Mouse (Mus musculus) MN1 (cell line): ENCODE measurements around the gene Olfr1245.
"Not testable (repeated sequence)": the region's sequence is repeated elsewhere in the genome, so short reads cannot be mapped to it uniquely, and the experiment has no call there.

Experiments
- DNase-seq: peaks from one replicate; pipeline ENCODE4 v3.0.0-alpha.2; 2016; ENCODE audit warnings: low spot score

The Olfr1245 gene

DNA sequence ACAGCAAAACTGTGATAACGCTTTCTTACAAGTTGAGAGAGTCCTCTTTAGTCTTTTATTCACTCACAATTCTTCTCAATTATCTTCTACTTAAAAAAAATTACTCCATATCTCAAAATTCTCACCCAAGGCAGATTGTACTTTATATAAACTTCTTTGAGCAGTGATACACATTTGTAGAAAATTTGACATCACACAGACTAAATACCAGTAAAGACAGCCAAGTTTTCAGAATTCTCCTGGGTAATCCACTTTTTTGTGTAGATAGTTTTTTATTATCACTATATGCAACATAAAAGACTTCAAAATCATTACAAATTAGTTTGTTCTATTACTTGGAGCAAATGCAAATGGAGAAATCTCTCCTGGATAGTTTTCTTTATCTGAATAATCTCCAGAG is at the start of gene Olfr1245:
TSS of gene Olfr1245 (minus strand) at position 101 of the 400 bp plus-strand sequence.
- DNase-seq = no peak

DNA sequence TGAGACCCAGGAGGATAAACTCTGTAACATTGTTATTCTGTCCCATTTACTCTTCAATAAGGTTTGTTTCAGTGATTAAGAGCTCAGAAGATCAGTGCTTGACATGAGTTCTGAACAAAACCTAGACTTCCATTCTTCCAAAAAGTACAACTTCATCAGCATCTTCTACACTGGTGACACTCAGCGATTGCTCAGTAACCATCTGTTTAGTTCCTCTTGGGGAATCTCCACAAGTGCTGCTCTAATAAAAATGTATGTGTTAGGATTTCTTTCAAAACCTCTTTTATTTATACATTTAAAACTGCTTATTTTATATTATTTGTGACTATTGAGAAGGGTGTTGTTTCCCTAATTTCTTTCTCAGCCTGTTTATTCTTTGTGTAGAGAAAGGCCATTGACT is 39.9 kb upstream of the Olfr1245 start, which contains the start of gene Olfr1248:
TSS of gene Olfr1248 (minus strand) at position 101 of the 400 bp plus-strand sequence.
- not testable (repeated sequence) for DNase-seq

- no peak for DNase-seq
These were observed 35.8 kb upstream of the Olfr1245 start, which contains the start of gene Olfr1247 for GRCm38 (mm10) chr2:89614030-89614429. Gene Olfr1247 (minus strand): TSS chr2:89614130.

GRCm38 (mm10) chr2:89593057-89593456 is 14.8 kb upstream of the Olfr1245 start, which contains the start of gene Olfr1246:
Gene Olfr1246 (minus strand): TSS chr2:89593157.
- DNase-seq = no peak

GRCm38 (mm10) chr2:89562706-89563105 is 15.5 kb downstream of the Olfr1245 start:
- not testable (repeated sequence) for DNase-seq

- no peak for DNase-seq
These were observed 33.7 kb downstream of the Olfr1245 start for GRCm38 (mm10) chr2:89544516-89544915.

DNA sequence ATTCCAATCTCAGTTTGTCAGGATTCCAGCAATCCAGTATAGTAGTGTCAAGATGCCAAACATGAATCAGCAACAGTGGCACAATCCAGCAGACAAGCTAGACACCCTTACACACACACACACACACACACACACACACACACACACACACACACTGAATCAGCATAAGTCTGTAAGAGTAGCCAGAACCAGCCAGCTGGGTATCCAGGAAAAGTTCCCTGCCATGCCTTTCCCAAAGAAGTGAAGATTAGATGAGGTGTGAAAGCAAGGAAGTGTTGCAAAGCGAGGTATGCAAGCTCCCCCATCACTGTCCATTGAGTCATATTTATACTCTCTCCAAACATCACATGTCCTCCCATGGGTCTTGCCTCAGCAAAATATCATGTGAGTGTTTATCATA is 38.3 kb downstream of the Olfr1245 start:
- no peak for DNase-seq

- DNase-seq = no peak
These were observed 46.9 kb downstream of the Olfr1245 start, which contains the start of gene Olfr1243 for GRCm38 (mm10) chr2:89531387-89531786. Gene Olfr1243 (minus strand): TSS chr2:89531487.
